Mouse (Mus musculus): ENCODE results near the gene Uqcrq.

- no peak for TF ChIP-seq CTCF (IDR thresholded peaks at IDR 0.05; ENCODE audit: low read depth)
- no peak for TF ChIP-seq EP300 (IDR thresholded peaks at IDR 0.05; ENCODE audit: low read depth)
These were observed 48.6 kb upstream of the Uqcrq start for GRCm38 (mm10) chr11:53479171-53479782.

All from liver, postnatal 0 days (tissue).